Mouse (Mus musculus) thymus, adult 18-20 months (tissue): ENCODE measurements around the gene Utrn.

ENCODE experiments used
- DNase-seq, 2 experiments: peaks; one replicate each; pipeline ENCODE4 v3.0.0; 2022; ENCODE audit warnings: mixed read lengths in 2 of 2

The Utrn gene

DNA sequence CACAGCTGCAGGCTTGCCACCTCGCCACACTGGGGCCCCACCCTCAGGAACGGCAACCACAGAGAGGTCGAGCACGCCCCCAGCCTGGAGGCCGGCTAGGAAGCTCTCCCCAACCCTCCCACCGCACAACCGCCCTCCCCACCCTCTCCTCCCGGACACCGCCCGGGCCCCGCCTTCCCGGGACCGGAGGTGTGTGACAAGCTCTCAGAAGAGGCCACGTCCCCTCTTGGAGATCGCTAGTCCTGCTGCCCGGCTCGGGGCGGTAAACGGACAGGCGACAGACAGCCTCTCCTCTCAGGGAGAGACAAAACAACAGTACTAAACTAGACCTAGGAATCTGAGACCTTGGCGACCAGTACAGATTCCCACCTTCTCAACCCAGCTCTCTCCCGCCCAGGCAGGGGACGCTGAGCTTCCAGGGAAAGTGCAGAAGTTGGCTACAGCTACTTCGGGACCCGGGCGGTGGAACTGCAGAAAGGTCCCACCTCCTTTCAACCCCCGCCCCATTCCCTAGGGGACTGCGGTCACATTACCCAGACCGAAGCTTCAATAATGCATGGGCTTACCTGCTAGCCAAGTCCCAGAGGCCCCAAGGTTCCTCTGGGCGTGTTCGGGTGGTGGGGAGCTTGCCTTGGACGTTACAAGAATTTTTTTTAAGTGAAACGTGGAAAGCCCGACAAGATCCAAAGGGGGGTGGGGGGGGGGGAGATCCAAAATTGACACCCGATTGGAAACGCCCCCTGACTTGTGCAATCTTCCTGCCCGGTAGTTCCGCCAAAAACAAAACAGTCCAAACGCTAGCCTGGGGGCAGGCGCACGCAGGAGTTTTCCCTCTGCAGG, 756 bp downstream of the Utrn start:
- peak; percentile 60 to 62 for DNase-seq

DNA sequence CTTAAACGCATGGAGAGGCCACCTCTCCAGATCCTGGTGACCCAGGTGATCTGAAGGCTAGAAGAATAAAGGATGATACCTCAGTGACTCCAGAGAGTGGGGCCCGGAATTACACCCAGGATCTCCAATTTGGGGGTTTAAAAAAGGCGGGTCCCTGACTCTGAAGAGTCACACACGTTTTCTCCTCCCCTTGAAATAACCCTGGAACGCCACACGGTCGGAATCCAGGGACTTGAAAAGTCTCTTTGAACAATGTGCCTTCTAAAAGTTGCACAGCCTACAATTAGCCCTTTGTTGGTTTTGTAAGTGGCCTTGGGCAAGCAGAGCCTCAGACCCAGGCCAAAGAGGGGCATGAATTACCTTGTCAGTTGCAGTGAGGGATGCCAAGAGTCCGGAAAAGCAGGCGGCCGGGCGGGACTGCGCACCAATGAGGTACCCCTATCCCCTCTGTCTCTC, 1.4 kb downstream of the Utrn start:
- DNase-seq: no peak

DNA sequence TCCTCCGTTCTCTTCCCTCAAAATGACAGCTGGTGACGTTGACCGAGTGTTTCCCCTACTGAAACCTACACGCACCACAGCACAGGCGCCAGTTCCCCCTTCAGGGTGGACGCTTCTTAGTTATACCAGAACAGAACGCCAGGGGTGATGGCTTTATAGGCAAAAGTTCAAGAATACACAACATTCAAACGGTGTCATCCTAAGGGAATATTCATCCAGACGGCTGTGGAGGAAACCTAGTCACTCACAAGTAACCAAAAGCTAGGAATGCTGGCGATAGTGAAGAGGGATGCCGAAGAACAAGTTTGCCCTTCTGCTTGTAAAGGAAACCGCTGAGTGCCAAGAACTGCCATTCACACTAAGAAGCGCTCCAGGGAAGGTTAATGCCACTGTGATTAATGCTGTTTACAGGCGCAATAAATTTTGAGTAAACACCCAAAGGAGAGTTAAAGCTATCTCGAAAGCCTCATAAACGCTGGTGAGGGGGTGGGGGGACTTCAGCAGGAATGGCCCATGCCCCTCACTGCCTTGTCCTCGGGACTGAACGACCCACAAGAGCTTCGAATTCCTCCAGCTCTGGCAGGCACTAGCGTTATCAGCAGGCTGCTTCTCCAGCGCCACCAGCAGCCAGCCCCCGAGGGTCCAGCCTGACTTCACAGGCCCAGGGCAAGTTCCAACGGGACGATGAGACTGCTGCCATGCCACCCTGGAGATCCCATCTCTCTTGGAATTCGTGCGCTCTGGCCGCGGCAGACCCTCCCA, 2.0 kb downstream of the Utrn start:
- DNase-seq: peak; percentile 6 to 21

- no peak for DNase-seq
Measured at GRCm38 (mm10) chr10:12865201-12865600, 4.0 kb downstream of the Utrn start.

DNA sequence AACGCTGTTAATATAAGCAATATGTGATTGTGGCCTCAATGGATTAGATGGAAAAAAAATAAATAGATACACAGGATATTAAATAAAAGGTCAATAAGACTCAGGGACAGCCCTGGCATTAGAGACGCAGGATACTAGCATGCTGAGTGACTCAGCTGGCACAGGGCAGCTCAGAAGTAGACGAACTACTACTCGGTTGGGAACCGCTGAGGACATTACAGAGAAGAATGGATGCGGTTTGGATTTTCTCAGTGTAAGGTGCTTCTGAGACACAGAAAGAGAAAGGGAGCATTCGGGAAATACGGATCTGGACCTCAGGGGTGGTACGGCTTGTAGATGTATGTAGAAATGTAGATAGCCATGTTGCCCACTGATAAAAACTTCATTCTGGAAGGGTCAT, 5.6 kb downstream of the Utrn start:
- DNase-seq: no peak

GRCm38 (mm10) chr10:12862047-12862446, 7.1 kb downstream of the Utrn start:
- no peak for DNase-seq

DNA sequence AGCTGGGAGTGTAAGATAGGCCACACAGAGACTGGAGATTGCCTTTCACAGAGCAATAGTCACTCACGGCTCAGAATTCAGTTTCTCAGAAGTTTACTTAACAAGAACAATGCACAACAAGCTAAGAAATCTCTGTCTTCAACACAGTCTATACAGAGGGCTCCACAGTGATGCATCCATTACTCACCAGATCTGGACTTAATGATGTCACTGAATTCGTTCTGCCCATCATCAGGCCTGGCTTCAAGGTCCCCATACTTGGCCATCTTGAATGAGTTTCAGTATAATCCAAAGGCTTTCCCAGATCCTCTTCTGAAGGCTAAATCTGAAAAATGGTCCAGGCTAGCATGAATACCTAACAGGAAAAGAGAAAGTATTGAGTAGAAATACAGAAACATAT, 7.8 kb downstream of the Utrn start:
- no peak for DNase-seq

DNA sequence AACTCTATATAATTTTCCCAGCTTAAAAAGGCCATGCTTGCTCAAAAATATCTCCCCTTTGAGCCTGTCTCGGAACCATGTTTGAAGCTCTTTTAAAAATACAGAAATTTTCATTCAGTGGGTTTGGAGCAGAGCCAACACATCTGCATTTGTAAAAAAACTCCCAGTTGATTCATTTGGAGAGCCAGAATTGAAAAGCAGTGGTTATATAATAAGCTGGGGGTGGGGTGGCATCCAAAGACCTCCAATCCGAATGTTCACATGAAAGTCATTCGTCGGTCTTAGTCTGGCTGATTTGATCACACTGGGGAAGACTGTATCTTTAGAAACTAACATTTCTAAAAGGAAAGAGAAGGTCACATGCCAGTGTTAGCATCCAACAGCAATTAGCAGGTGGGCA, 8.4 kb downstream of the Utrn start:
- DNase-seq: no peak

GRCm38 (mm10) chr10:12860331-12860730, 8.8 kb downstream of the Utrn start:
- no peak for DNase-seq

GRCm38 (mm10) chr10:12858017-12858416, 11.1 kb downstream of the Utrn start:
- DNase-seq: no peak

DNA sequence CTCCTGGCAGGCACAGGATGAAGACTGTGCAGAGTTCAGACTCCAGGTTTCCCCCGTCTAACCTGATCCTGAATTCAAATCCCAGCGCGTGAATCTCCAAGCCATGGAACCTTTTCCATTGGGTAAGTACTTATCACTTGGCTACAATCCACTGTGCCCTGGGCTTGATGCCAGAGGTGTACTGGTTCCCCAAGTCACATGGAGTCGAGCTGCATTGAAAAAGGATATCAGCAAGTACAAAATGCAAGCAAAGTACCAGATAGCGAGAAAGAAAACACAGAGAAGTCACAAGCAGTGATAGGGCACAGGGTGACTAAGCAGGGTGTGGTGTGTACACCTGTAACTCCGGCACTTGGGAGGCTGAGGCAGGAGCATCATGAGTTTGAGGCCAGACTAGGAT, 14.9 kb downstream of the Utrn start:
- DNase-seq: no peak

GRCm38 (mm10) chr10:12853776-12854175, 15.4 kb downstream of the Utrn start:
- no peak for DNase-seq

DNA sequence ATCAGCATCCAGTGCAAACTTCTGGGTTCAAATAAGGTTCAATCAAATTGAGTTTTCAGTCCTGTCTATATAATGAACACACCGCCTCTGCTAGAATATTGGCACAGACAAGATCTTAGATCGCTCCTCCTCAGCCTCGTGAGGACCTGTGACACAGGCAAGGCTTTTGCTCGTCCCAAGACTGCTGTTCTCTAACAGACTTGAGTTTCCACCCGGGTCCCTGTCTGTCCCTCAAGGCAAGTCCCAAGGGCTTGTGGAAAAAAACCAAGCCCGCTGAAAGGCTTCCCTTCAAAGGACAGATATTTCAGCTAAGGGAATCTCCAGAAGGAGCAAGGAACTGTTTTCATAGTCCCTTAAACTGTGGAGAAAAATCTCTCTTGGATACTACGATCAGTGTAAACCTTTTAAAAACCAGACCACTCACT, 16.0 kb downstream of the Utrn start:
- DNase-seq: no peak

- no peak for DNase-seq
Measured at GRCm38 (mm10) chr10:12852416-12853195, 16.6 kb downstream of the Utrn start.

DNA sequence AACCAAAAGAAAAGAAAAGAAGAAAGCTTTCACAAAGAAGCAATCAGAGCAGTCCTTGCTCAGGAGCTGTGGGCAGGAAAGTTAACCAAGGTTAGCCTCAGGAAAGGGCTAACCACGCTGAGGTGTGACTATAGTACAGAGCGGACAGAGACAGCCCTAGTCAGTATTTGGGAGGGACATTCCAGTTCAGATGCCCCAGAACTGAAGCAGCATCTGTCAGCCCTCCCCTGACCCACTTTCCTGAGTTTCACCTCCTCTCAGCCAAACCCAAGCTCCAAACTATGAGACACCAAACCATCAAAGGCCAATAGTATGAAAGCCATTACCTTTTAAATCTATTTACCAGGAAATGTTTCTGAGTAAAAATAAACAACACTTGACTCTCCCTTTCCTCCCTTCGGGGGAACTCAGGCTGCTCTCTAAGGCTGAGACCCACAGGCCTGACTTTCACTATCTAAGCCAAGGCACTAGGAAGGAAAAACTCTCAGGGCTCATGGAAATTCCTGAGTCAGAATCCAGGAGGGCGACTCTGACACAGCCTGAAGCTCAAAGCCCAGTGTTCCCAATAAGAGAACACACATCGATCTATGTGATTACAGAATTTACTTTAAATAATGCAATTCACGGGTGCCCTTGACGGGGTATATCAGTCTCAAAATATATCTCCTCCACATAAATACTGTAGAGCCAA, 18.2 kb downstream of the Utrn start:
- DNase-seq: no peak

GRCm38 (mm10) chr10:12848322-12849108, 20.6 kb downstream of the Utrn start:
- no peak for DNase-seq

- DNase-seq: no peak
Measured at GRCm38 (mm10) chr10:12842543-12842942, 26.6 kb downstream of the Utrn start.

DNA sequence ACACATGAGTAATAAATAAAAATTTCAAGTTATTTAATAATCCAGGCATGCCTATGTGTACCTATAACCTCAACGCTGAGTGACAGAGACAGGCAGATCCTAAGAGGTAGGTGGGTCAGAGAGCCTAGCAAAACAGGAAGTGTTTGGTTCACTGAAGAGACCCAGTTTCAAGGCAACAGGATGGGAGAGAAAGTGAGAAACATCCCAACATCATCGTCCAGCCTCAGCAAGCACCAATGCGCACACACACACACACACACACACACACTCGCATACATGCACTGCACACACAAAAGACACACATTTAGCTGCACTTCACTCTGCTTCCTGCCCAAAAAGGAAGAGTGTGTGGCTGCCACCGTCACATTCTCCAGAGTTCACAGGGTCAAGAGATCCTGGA, 27.7 kb downstream of the Utrn start:
- DNase-seq: no peak

DNA sequence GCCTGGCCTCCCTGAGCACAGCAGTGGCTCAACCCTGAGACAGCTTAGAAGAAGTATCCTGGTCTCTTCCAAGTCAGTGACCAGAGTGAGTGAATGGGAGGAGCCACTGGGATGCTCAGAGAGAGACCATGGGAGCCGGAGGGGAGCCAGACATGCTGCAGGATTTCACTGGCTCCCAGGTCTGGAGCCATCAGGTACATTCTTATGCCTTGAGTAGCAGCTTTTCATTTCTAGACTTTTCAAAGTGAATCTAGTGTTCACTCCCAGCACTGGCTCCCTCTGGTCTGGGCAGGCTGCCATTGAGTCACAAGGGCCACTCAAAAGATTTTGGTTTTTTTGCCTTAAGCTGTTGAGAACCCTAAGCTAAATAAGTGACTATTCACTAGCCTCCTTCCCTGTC, 31.5 kb downstream of the Utrn start:
- DNase-seq: no peak

DNA sequence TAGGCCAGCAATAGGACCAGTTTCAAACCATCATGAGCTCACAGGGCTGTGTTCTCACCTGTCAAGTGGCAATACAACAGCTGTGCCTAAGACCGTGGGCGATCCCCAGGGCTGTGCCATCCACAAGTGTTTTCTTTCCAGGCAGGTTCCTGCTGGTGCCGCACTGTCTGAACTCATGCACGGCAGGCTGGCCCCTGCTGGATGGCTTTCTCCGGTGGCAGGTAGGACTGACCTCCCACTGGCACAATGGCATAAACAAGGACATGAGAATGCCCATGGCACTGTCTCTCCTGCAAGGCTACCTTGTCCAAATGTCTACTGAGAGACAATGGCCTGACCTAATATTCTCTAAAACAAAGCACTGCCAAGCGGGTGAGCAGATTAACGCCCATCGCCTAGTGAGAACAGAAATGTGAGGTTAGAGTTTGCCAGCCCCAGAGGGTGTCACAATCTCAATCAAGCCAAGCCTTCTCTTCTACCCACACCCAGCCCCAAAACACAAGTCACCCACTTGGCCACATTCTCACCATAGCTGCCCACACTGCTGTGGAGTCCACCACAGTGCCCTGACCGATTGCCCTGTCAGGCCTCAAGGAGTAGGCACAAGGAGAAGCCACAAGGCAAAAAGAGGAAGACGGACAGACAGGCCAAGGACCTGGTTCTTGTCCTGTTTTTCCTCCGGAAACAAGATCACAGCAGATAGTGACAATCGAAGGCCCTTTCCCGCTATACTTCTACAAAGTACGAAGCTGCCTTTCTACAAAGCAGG, 32.9 kb downstream of the Utrn start:
- DNase-seq: no peak

- DNase-seq: no peak
Measured at GRCm38 (mm10) chr10:12834215-12834614, 35.0 kb downstream of the Utrn start.
